Mouse (Mus musculus): Measurements from ENCODE around the gene Dnah7a. TPM values are rescaled to one million over a fixed set of nuclear protein-coding genes. Genes with fewer than 3 reads are reported as not detected.
"Not testable (repeated sequence)": the region's sequence is repeated elsewhere in the genome, so short reads cannot be mapped to it uniquely, and the experiment has no call there.

Dnah7a gene
- total RNA-seq (2021): under 1 TPM; 0.02 to 0.05 TPM

- peak; percentile 30 for DNase-seq
Observed at GRCm38 (mm10) chr1:53706431-53707361, at the start of gene Dnah7a. TSS of gene Dnah7a (minus strand) at chr1:53706784.

GRCm38 (mm10) chr1:53753501-53753900, 46.9 kb upstream of the Dnah7a start:
- not testable (repeated sequence) for DNase-seq

- DNase-seq: no peak
Observed at GRCm38 (mm10) chr1:53751144-53751543, 44.6 kb upstream of the Dnah7a start.

GRCm38 (mm10) chr1:53750697-53751096, 44.1 kb upstream of the Dnah7a start:
- DNase-seq: not testable (repeated sequence)

DNA sequence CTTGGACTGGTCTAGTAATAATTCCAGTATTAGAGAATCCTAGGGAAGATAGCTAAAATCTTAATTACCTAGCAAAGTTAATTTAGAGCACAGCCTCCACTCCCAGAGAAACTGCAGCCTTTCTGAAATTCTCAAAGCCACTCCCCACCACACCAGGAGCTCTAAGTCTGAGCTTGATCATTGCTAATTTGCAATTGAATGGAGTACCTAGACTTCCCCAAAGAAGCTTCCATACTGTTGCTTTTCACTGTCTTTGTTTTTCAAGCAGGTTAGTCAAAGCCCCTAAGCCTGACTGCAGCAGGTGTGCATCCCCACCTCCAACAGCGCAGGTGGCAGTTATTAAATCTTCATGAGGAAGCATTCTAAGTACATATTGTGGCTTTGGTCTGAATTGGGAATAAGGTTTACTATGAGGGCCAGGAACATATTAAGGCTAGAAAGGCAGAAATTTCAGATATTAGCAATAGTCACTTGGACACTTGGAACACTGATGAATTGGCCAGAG, 43.3 kb upstream of the Dnah7a start:
- not testable (repeated sequence) for DNase-seq

DNA sequence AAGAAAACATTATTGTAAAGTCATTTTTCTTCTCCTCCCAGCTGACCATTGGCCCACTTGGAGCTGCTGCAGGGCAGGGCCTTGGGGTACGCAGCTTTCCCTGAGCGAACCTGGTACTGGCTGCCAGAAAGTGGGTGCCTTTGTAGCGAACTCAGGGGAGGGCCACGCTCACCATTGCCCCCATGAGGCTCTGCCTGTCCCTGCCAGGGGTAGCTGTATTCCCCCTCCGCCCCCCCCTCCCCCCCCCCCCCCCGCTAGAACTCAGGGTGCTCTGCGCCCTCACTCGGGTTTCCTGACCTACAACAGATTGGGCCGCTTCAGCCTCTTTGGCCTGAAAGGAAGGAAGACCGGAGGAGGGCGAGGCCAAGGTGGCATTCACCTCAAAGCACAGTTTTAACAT, 42.0 kb upstream of the Dnah7a start:
- DNase-seq: no peak

DNA sequence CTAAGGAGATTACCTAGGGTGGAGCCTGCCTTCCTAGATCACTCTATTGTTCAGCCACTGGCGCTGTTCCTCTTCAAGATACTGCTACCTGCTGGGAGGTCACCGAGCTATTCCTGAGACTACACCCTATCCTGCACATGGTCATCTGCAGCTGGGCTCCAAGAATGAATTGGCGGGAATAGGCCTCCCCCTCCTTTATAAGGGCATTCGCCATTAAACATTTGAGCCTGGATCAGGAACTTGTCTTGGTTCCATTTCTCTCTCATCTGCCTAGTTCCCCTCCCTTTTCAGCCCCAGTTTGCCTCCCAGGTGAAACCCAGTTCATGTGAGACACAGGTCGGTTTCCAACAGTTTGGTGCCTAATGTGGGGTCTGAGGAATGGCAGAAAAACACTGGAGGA, 39.4 kb upstream of the Dnah7a start:
- no peak for DNase-seq

DNA sequence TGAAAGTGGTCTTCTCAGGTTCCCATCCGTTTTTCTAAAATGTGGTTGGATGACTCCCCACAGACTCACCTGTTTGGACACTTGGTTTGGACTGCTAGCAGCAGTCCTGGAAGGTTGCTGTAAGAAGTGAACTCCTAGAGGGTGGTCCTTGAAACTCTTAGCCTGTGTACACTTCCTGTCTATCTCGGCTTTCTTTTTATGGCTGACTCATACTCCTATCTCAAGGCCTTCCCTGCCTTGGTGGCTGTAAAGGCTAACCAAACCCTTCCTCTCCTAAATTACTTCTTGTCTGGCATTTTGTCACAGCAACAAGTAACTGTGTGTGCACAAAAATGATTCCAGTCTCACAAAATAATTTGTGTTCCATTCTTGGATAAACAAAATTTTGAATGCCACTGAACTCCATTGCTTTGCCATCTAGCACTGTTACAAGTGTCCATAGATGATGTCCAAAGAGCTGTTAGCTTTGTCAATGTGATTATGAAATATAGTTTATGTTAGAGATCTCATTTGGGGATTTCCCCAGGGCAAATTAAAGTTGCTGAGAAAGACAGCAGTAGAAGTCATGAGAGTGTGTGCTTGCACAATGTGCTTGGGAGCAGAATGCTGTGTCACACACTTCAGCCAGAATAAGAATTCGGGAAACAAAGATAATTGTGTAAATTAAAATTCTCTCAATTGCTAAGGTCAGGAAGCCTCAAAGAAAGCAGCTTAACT, 35.3 kb upstream of the Dnah7a start:
- no peak for DNase-seq

DNA sequence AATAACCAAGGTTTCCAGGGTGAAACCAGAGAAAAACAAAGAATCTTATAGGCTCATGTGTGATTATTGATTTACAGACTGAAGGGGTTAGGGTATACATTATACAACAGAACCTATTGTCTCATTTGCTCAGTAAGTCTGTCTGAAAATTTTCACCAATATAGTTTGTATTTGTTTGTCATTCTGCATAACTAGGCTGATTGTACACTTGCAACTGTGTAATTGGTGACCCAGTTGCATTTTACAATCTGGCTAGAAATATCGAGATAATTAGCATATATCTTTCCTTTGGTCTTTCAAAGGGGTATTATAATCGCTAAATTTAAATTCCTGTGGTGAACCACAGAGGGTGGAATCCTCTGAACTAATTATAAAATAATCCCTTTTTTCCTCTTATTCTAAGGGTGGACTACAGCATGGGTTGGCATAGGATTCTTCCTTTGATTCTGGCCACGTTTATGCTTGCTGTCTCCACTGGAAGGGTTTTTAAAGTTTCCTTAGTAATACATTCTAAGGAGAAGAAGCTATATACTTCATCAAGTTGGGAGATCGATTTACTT, 34.3 kb upstream of the Dnah7a start:
- DNase-seq: no peak

- DNase-seq: not testable (repeated sequence)
Observed at GRCm38 (mm10) chr1:53740077-53740776, 33.6 kb upstream of the Dnah7a start.

- DNase-seq: no peak
Observed at GRCm38 (mm10) chr1:53736583-53736982, 30.0 kb upstream of the Dnah7a start.

DNA sequence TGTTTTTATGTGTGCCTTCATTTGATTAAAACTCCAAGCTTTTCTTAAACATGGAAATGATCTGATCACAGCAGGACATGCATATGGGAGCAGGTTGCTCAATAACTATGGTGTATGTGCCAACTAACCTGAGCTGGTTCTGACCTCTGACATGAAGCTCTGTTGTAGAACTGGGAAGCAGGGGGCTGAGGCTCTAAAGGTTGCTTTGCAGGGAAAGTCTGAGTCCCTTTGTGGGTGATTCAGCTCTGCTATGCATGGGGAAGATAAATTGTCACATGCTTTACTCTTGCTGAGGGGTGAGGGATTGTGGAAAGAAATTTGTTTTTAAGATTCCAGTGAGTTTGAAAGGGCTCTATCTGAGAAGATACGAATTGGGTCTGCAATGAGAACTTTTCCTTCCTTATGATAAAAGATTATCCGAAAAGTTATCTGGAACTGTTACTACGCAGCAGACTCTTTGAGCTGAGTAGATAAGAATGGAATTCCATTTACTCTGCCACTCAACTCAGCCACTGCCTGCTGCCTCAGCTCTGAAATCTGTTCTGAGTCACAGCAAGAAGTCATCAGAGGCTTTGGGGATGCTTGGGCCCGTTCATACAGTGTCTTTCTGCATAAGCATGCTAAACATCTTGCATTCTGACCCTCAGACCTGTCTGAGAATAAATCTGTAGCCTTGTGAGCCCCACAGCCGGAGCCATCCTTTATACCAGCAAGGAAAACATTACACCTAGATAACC, 22.1 kb upstream of the Dnah7a start:
- no peak for DNase-seq

GRCm38 (mm10) chr1:53726883-53727282, 20.3 kb upstream of the Dnah7a start:
- DNase-seq: no peak

DNA sequence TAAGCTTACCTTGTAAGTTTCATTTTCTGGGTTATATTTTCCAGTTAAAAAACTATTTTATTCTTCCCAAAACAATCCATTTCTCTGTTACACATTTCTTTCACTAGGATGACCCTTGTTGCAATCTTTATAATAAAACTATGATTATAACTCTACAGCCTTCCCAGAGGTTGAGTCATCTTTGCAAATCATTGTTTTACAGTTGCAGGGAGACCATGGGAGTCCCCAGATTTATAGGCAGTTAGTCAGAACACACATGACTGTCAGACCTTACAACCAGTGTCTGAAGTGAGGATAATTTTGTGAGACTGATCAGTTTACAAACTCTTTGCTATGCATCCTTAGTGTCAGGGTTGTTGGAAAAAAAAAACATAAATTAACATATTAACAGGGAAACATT, 14.8 kb upstream of the Dnah7a start:
- DNase-seq: no peak

GRCm38 (mm10) chr1:53720601-53721351, 14.2 kb upstream of the Dnah7a start:
- no peak for DNase-seq

DNA sequence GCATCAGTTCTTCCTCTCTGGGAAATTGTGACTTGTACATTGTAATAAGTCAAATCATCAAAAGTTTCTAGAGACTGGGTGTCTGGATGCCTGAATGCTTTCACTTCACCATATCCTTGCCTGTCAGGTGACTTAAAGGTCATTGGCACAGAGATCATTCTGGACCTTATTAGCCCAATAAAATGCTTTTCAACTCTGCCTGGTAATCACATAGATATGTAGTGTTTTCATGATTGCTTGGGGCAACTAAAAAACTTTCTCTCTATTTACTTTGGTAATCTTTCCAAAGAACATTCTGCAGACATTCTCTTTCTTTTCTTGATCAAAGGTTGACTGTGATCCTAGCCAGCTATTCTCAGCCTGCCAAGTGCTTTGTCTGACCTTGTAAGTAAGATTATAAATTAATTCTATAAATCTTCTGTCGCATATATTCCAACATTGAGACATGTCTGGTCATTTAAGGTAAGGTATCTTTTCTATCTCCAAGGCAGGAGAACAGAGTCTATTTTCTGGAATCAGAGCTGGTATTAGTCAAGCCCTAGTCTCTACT, 9.5 kb upstream of the Dnah7a start:
- DNase-seq: no peak

GRCm38 (mm10) chr1:53715446-53715845, 8.9 kb upstream of the Dnah7a start:
- peak; percentile 9 for DNase-seq

DNA sequence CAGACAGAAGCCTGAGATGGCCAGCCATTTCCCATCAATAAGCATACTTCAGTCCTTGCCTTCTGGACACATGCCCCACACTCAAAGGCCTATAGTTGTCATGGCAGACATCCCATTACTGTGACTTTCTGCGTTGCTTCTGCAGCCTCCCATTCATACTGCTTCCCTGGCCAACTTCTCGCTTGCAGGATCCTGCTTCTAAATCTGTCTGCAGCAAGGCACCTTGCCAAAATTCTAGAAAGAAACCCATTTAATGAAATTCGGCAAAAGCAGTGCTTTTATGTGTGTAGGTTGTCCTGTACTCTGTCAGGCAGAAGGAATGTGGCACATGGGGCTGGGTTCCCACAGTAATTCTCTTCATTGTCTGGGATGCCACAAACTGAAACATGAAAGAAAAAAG, 6.8 kb upstream of the Dnah7a start:
- DNase-seq: not testable (repeated sequence)

GRCm38 (mm10) chr1:53711069-53711468, 4.5 kb upstream of the Dnah7a start:
- no peak for DNase-seq

DNA sequence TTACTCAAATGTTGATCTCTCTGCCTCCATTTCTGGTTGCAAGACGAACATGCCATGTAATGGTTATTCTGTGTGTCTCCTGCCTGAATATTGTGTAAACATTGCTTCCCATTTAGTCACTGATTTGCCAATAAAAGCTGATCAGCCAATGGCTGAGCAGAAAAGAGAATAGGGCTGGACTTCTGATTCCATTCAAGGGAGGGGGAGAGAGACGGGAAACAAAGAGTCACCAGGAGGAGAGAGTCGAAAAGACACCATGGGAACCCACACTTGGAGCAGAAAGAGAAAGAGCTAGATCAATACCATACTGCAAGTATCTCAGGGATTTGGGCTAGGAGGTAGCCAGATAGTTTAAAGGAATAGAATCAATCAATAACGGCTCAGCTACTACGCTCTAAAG, 3.0 kb upstream of the Dnah7a start:
- DNase-seq: not testable (repeated sequence)

DNA sequence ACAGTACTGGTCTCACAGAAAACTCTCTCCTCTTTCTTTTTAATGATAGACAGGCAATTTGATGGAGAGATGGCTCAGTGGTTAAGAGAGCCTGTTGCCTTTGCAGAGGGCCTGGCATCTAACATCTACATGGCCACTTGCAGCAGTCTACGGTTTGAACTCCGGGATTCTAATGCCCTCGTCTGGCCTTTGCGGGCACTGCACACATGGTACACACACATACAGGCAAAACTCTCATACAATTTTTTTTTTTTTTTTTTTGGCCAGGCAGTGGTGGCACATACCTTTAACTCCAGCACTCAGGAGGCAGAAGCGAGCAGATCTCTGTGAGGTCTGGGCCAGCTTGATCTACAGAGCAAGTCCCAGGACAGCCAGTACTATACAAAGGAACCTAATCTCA, 2.4 kb downstream of the Dnah7a start:
- no peak for DNase-seq

All from heart, postnatal 4 days (tissue).